Mouse (Mus musculus) olfactory bulb, adult 2 months (tissue): ENCODE data around the gene Ankrd49.

Experiments used
- CTCF ChIP-seq: fragments of 200-500 bp; IDR thresholded peaks from 2 replicates; pipeline ENCODE4 v1.5.1; 2012; ENCODE audit warnings: low read depth, mild to moderate bottlenecking, low read length, moderate library complexity; ENCODE audit not compliant: insufficient read depth
- POLR2A ChIP-seq: fragments of 200-500 bp; IDR thresholded peaks from 2 replicates; pipeline ENCODE4 v1.6.1; 2012; ENCODE audit warnings: mild to moderate bottlenecking, low read depth, low read length, moderate library complexity; ENCODE audit not compliant: insufficient read depth

GRCm38 (mm10) chr9:14770803-14771471 is 13.7 kb downstream of the Ankrd49 start, which contains the start of gene 1700012B09Rik:
- TF ChIP-seq CTCF (no peak), POLR2A (no peak)
